Mouse (Mus musculus) cerebellum, adult 2 months (tissue): Measurements from ENCODE around the gene Stt3b. TPM values are rescaled to one million over a fixed set of nuclear protein-coding genes. Genes with fewer than 3 reads are reported as not detected.

Source experiments
- DNase-seq, 2 experiments: peaks; one replicate each; pipeline ENCODE4 v3.0.0; 2021
- H3K27ac ChIP-seq: fragments of 200-500 bp; 2 replicates; pipeline ENCODE4 v1.5.1; 2012; ENCODE audit warnings: low read length, control low read depth, inconsistent platforms; ENCODE audit not compliant: insufficient read depth
- H3K27me3 ChIP-seq: fragments of 200-500 bp; 2 replicates; pipeline ENCODE4 v1.6.1; 2012; ENCODE audit warnings: inconsistent platforms, mild to moderate bottlenecking, low read length, moderate library complexity; ENCODE audit not compliant: control insufficient read depth, insufficient read depth
- H3K4me1 ChIP-seq: fragments of 200-500 bp; 2 replicates; pipeline ENCODE4 v1.6.1; 2011; ENCODE audit warnings: low read length; ENCODE audit not compliant: control insufficient read depth, insufficient read depth
- H3K4me3 ChIP-seq: fragments of 200-500 bp; replicated peaks from 2 replicates; pipeline ENCODE3; 2011; ENCODE audit warnings: mild to moderate bottlenecking, low read depth, low read length, control low read depth; ENCODE audit not compliant: insufficient read depth
- CTCF ChIP-seq: fragments of 200-500 bp; IDR thresholded peaks from 2 replicates; pipeline ENCODE4 v1.5.1; 2011; ENCODE audit warnings: low read depth, mild to moderate bottlenecking, control low read depth, low read length, moderate library complexity, borderline replicate concordance; ENCODE audit not compliant: insufficient read depth
- POLR2A ChIP-seq: fragments of 200-500 bp; IDR thresholded peaks from 2 replicates; pipeline ENCODE4 v1.6.1; 2011; ENCODE audit warnings: low read length, control low read depth, borderline replicate concordance; ENCODE audit not compliant: insufficient read depth
- WGBS: fragments of 180-500 bp; shearing (Covaris S2); methylation state at CpG from one replicate; pipeline ENCODE4 v1.1.7; 2018; 5-methylcytosine and 5-hydroxymethylcytosine counted together
- polyA plus RNA-seq: library from polyadenylated mRNA; depleted of rRNA; stranded (reverse); fragments of >200 nt; gene quantifications from 2 replicates; pipeline ENCODE4 v1.2.3, GENCODE M21; 2012

Gene Stt3b
- polyA plus RNA-seq, 1 experiment = 37.2 TPM

GRCm38 (mm10) chr9:115201264-115201663 is 109.0 kb downstream of the Stt3b start:
- TF ChIP-seq CTCF = no peak
- TF ChIP-seq POLR2A = no peak
- no peaks in the 10 kb centered on the region for H3K27me3 ChIP-seq
- no peak overlapping the region for H3K4me3 ChIP-seq
- H3K4me1 ChIP-seq = no peaks in the 10 kb centered on the region
- WGBS = 89% methylated on average over 6 of the region's 6 CpGs
- no peak for DNase-seq
- no peak overlapping the region for H3K27ac ChIP-seq

DNA sequence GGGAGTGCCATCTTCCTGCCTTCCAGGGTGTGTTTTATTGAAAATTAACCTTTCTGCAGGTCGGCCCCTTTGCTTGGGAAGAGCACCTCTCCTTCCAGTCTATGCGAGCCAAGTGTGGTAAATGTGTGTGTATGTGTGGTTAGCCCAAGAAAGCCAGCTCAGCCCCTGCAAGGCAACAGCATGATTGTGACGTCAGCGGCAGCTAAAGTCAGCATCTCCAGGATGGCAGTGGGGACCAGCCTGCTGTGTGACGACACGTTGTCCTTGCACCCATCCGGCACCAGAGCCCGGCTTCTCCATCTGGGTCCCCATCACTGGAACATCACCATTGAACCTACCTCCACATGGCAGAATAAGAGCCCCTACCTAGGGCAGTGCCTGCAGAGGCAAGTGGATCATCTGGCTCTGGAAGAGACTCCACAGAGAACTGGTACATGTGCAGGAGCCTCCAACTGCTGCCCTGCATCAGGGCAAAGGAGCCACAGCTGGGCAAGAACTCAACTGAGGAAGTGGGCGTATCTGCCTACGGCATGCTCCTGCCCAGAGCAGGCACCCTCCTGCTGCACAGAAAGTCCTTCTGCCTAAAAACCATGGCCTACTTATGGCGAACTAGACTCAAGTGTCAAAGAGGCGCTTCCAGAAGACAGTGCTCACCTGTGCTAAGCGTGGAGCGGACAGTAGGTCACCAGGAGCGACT is 109.9 kb downstream of the Stt3b start:
- no peaks in the 10 kb centered on the region for H3K27me3 ChIP-seq
- no peak for TF ChIP-seq POLR2A
- no peak overlapping the region for H3K27ac ChIP-seq
- 94% methylated on average over 15 of the region's 15 CpGs for WGBS
- H3K4me3 ChIP-seq = no peak overlapping the region
- H3K4me1 ChIP-seq = no peaks in the 10 kb centered on the region
- no peak for DNase-seq

GRCm38 (mm10) chr9:115197082-115197481 is 113.1 kb downstream of the Stt3b start:
- 63% methylated on average over 7 of the region's 7 CpGs for WGBS
- no peaks in the 10 kb centered on the region for H3K27me3 ChIP-seq
- no peaks in the 10 kb centered on the region for H3K4me1 ChIP-seq
- no peak overlapping the region for H3K4me3 ChIP-seq
- no peak for DNase-seq
- no peak overlapping the region for H3K27ac ChIP-seq
- no peak for TF ChIP-seq POLR2A
- TF ChIP-seq CTCF = no peak

- TF ChIP-seq POLR2A = no peak
- TF ChIP-seq CTCF = no peak
- Histone ChIP-seq H3K4me3 (no peak overlapping the region), H3K27me3 (no peaks in the 10 kb centered on the region), H3K4me1 (no peaks in the 10 kb centered on the region), H3K27ac (no peak overlapping the region)
- DNase-seq = no peak
- WGBS = 81% methylated on average over 3 of the region's 3 CpGs
Observed at GRCm38 (mm10) chr9:115192890-115193289, 117.3 kb downstream of the Stt3b start.
